Mouse (Mus musculus): Measurements from ENCODE around the gene Acsbg2.

The Acsbg2 gene

GRCm38 (mm10) chr17:56870287-56870953 is 3.8 kb downstream of the Acsbg2 start:
- no peak for DNase-seq

- no peak for DNase-seq
Observed at GRCm38 (mm10) chr17:56869481-56869977, 4.7 kb downstream of the Acsbg2 start.

- DNase-seq = no peak
Observed at GRCm38 (mm10) chr17:56866071-56866470, 8.2 kb downstream of the Acsbg2 start.

GRCm38 (mm10) chr17:56861197-56861596 is 13.1 kb downstream of the Acsbg2 start:
- no peak for DNase-seq

GRCm38 (mm10) chr17:56858922-56859321 is 15.3 kb downstream of the Acsbg2 start:
- DNase-seq = no peak

- peak; percentile 50 to 71 for DNase-seq
Observed at GRCm38 (mm10) chr17:56858216-56858615, 16.0 kb downstream of the Acsbg2 start.

GRCm38 (mm10) chr17:56855421-56855820 is 18.8 kb downstream of the Acsbg2 start:
- no peak for DNase-seq

- no peak for DNase-seq
Observed at GRCm38 (mm10) chr17:56851167-56851566, 23.1 kb downstream of the Acsbg2 start.

GRCm38 (mm10) chr17:56849710-56850109 is 24.5 kb downstream of the Acsbg2 start:
- DNase-seq = no peak

GRCm38 (mm10) chr17:56848785-56849184 is 25.5 kb downstream of the Acsbg2 start:
- DNase-seq = no peak

GRCm38 (mm10) chr17:56843678-56844077 is 30.6 kb downstream of the Acsbg2 start:
- no peak for DNase-seq

GRCm38 (mm10) chr17:56842173-56842572 is 32.1 kb downstream of the Acsbg2 start:
- DNase-seq = no peak

GRCm38 (mm10) chr17:56840524-56840923 is 33.7 kb downstream of the Acsbg2 start:
- no peak for DNase-seq

GRCm38 (mm10) chr17:56836336-56836735 is 37.9 kb downstream of the Acsbg2 start:
- no peak for DNase-seq

- DNase-seq = no peak
Observed at GRCm38 (mm10) chr17:56833381-56833780, 40.9 kb downstream of the Acsbg2 start.

- no peak for DNase-seq
Observed at GRCm38 (mm10) chr17:56832918-56833317, 41.3 kb downstream of the Acsbg2 start.

GRCm38 (mm10) chr17:56831111-56831816 is 43.0 kb downstream of the Acsbg2 start:
- DNase-seq = peak; percentile 99 to 100

- DNase-seq = peak; percentile 24 to 30
Observed at GRCm38 (mm10) chr17:56830411-56831110, 43.7 kb downstream of the Acsbg2 start, which contains the start of gene Rfx2. Gene Rfx2, minus strand, starts transcription at chr17:56831013.

- DNase-seq = no peak
Observed at GRCm38 (mm10) chr17:56829795-56830194, 44.5 kb downstream of the Acsbg2 start.

GRCm38 (mm10) chr17:56829171-56829570 is 45.1 kb downstream of the Acsbg2 start:
- no peak for DNase-seq

GRCm38 (mm10) chr17:56826718-56827117 is 47.5 kb downstream of the Acsbg2 start:
- DNase-seq = no peak

- no peak for DNase-seq
Observed at GRCm38 (mm10) chr17:56823352-56823751, 50.9 kb downstream of the Acsbg2 start.

GRCm38 (mm10) chr17:56822380-56822779 is 51.9 kb downstream of the Acsbg2 start:
- no peak for DNase-seq

Data from cerebellum, postnatal 14 days (tissue).